Mouse (Mus musculus) ZHBTc4 (cell line): ENCODE measurements at regions not wholly inside any gene's neighbourhood (a gene's known extent, or its start where the extent isn't known, plus 50 kb on each side); places are given as distances from the start of the nearest gene placed in this dataset.

Experiments
- DNase-seq: peaks from one replicate; pipeline ENCODE4 v3.0.0-alpha.2; 2011; ENCODE audit warnings: low read depth, low spot score

GRCm38 (mm10) chr17:9764701-9765359 is 95.3 kb upstream of the Pabpc6 start:
- DNase-seq: peak; percentile 81

- no peak for DNase-seq
These were observed 94.6 kb upstream of the Pabpc6 start for GRCm38 (mm10) chr17:9764041-9764606.

GRCm38 (mm10) chr17:9763110-9763509 is 93.6 kb upstream of the Pabpc6 start:
- DNase-seq: no peak

GRCm38 (mm10) chr17:9762436-9762835 is 92.9 kb upstream of the Pabpc6 start:
- no peak for DNase-seq

- DNase-seq: no peak
These were observed 91.2 kb upstream of the Pabpc6 start for GRCm38 (mm10) chr17:9760706-9761059.

- DNase-seq: no peak
These were observed 90.6 kb upstream of the Pabpc6 start for GRCm38 (mm10) chr17:9760026-9760705.

GRCm38 (mm10) chr17:9759421-9759852 is 89.9 kb upstream of the Pabpc6 start:
- peak; percentile 43 for DNase-seq

- DNase-seq: no peak
These were observed 88.3 kb upstream of the Pabpc6 start for GRCm38 (mm10) chr17:9757725-9758251.

GRCm38 (mm10) chr17:9756675-9757074 is 87.2 kb upstream of the Pabpc6 start:
- no peak for DNase-seq

GRCm38 (mm10) chr17:9756196-9756595 is 86.7 kb upstream of the Pabpc6 start:
- peak; percentile 57 for DNase-seq

- DNase-seq: no peak
These were observed 86.1 kb upstream of the Pabpc6 start for GRCm38 (mm10) chr17:9755576-9755975.

GRCm38 (mm10) chr17:9754884-9755405 is 85.4 kb upstream of the Pabpc6 start:
- DNase-seq: peak; percentile 24

GRCm38 (mm10) chr17:9752848-9753247 is 83.3 kb upstream of the Pabpc6 start:
- DNase-seq: no peak

- no peak for DNase-seq
These were observed 82.0 kb upstream of the Pabpc6 start for GRCm38 (mm10) chr17:9751348-9752170.

- DNase-seq: no peak
These were observed 80.5 kb upstream of the Pabpc6 start for GRCm38 (mm10) chr17:9750046-9750445.

- DNase-seq: no peak
These were observed 79.8 kb upstream of the Pabpc6 start for GRCm38 (mm10) chr17:9749301-9749700.

- DNase-seq: no peak
These were observed 78.4 kb upstream of the Pabpc6 start for GRCm38 (mm10) chr17:9747893-9748292.

GRCm38 (mm10) chr17:9743342-9743741 is 73.8 kb upstream of the Pabpc6 start:
- DNase-seq: no peak

- no peak for DNase-seq
These were observed 71.8 kb upstream of the Pabpc6 start for GRCm38 (mm10) chr17:9741321-9741720.

GRCm38 (mm10) chr17:9729020-9729419 is 59.5 kb upstream of the Pabpc6 start:
- DNase-seq: peak; percentile 61

GRCm38 (mm10) chr17:9725704-9726469 is 56.4 kb upstream of the Pabpc6 start:
- peak; percentile 78 for DNase-seq
